Mouse (Mus musculus) hindbrain, embryonic 11.5 days (tissue): Measurements from ENCODE around the gene Kcnmb4. TPM values are rescaled to one million over a fixed set of nuclear protein-coding genes. Genes with fewer than 3 reads are reported as not detected.

ENCODE experiments used
- ATAC-seq: fragments of 200-750 bp; cut with Nextera tagmentation; 2 replicates; pipeline ENCODE4 v1.8.0; 2017; ENCODE audit warnings: mild to moderate bottlenecking, moderate TSS enrichment, moderate library complexity; ENCODE audit not compliant: low FRiP score
- DNase-seq: peaks from one replicate; pipeline ENCODE4 v3.0.0-alpha.2; 2015; ENCODE audit warnings: low spot score
- H3K27ac ChIP-seq: fragments of 300-500 bp; sonication (generic); 2 replicates; pipeline ENCODE4 v1.5.1; 2014; ENCODE audit warnings: mild to moderate bottlenecking, low read depth, low read length
- H3K27me3 ChIP-seq: fragments of 300-500 bp; sonication (generic); 2 replicates; pipeline ENCODE4 v1.6.1; 2014; ENCODE audit warnings: mild to moderate bottlenecking, low read length, moderate library complexity, mixed read lengths; ENCODE audit not compliant: control insufficient read depth, insufficient read depth
- H3K36me3 ChIP-seq: fragments of 300-500 bp; sonication (generic); 2 replicates; pipeline ENCODE4 v1.6.1; 2014; ENCODE audit warnings: mild to moderate bottlenecking, low read length, moderate library complexity, mixed read lengths; ENCODE audit not compliant: control insufficient read depth, insufficient read depth
- H3K4me1 ChIP-seq: fragments of 300-500 bp; sonication (generic); replicated peaks from 2 replicates; pipeline ENCODE4 v1.6.1; 2014; ENCODE audit warnings: low read length, mixed read lengths; ENCODE audit not compliant: control insufficient read depth, insufficient read depth
- H3K4me2 ChIP-seq: fragments of 300-500 bp; sonication (generic); replicated peaks from 2 replicates; pipeline ENCODE4 v1.6.1; 2014; ENCODE audit warnings: mild to moderate bottlenecking, low read depth, low read length
- H3K4me3 ChIP-seq: fragments of 300-500 bp; sonication (generic); 2 replicates; pipeline ENCODE4 v1.5.1; 2014; ENCODE audit warnings: low read depth, low read length
- H3K9ac ChIP-seq: fragments of 300-500 bp; sonication (generic); 2 replicates; pipeline ENCODE4 v1.6.1; 2014; ENCODE audit warnings: low read depth, low read length
- H3K9me3 ChIP-seq: fragments of 300-500 bp; sonication (generic); 2 replicates; pipeline ENCODE4 v1.6.1; 2016; ENCODE audit warnings: low read length; ENCODE audit not compliant: control insufficient read depth
- WGBS: fragments of 180-500 bp; shearing (Covaris S2); extraction: QIAGEN DNeasy Blood & Tissue Kit; methylation state at CpG from one replicate; pipeline ENCODE4 v1.1.7; 2014; 5-methylcytosine and 5-hydroxymethylcytosine counted together
- polyA plus RNA-seq: library from polyadenylated mRNA; unstranded; fragments of >200 nt; fragmentation: Nextera tagmentation; extraction: Ambion mirVana; gene quantifications from 2 replicates; pipeline ENCODE4 v1.2.1, GENCODE M21; 2014

Kcnmb4 gene
- polyA plus RNA-seq, 1 experiment from 2014 or later: 17.0 TPM

- no peak overlapping the region for H3K27ac ChIP-seq
- no peak overlapping the region for H3K9ac ChIP-seq
- H3K36me3 ChIP-seq: no peaks in the 10 kb centered on the region
- no peak for ATAC-seq
- no peak overlapping the region for H3K4me3 ChIP-seq
- no peaks in the 10 kb centered on the region for H3K27me3 ChIP-seq
- H3K4me2 ChIP-seq: no peak overlapping the region
- DNase-seq: no peak
- H3K9me3 ChIP-seq: no peaks in the 10 kb centered on the region
- 90% methylated on average over 6 of the region's 6 CpGs for WGBS
- H3K4me1 ChIP-seq: no peaks in the 10 kb centered on the region
Measured at GRCm38 (mm10) chr10:116402742-116403425, 70.8 kb downstream of the Kcnmb4 start.

GRCm38 (mm10) chr10:116397973-116398372 is 75.7 kb downstream of the Kcnmb4 start:
- no peak overlapping the region for H3K4me3 ChIP-seq
- no peak for DNase-seq
- 61% methylated on average over 12 of the region's 12 CpGs for WGBS

GRCm38 (mm10) chr10:116397573-116397972 is 76.1 kb downstream of the Kcnmb4 start:
- Histone ChIP-seq H3K4me3 (no peak overlapping the region), H3K27me3 (no peaks in the 10 kb centered on the region), H3K27ac (no peak overlapping the region), H3K36me3 (no peaks in the 10 kb centered on the region), H3K4me1 (no peaks in the 10 kb centered on the region), H3K4me2 (peak overlapping the region; percentile 35), H3K9me3 (no peaks in the 10 kb centered on the region), H3K9ac (no peak overlapping the region)
- DNase-seq (peak; percentile 29), ATAC-seq (no peak)
- WGBS: 31% methylated on average over 14 of the region's 14 CpGs

More at GRCm38 (mm10) chr10:116397973-116398372, 75.7 kb downstream of the Kcnmb4 start:
- Histone ChIP-seq H3K36me3 (no peaks in the 10 kb centered on the region), H3K4me2 (peak overlapping the region; percentile 35), H3K27me3 (no peaks in the 10 kb centered on the region), H3K9ac (no peak overlapping the region), H3K4me1 (no peaks in the 10 kb centered on the region), H3K27ac (no peak overlapping the region), H3K9me3 (no peaks in the 10 kb centered on the region)
- ATAC-seq: no peak

- no peak overlapping the region for H3K9ac ChIP-seq
- ATAC-seq: no peak
- H3K27me3 ChIP-seq: no peaks in the 10 kb centered on the region
- no peaks in the 10 kb centered on the region for H3K9me3 ChIP-seq
- no peak overlapping the region for H3K4me3 ChIP-seq
- no peaks in the 10 kb centered on the region for H3K36me3 ChIP-seq
- 88% methylated on average over 13 of the region's 13 CpGs for WGBS
- H3K27ac ChIP-seq: no peak overlapping the region
- H3K4me2 ChIP-seq: no peak overlapping the region
- no peaks in the 10 kb centered on the region for H3K4me1 ChIP-seq
- no peak for DNase-seq
Measured at GRCm38 (mm10) chr10:116396966-116397365, 76.7 kb downstream of the Kcnmb4 start.

- Histone ChIP-seq H3K4me2 (no peak overlapping the region), H3K27ac (no peak overlapping the region), H3K9me3 (no peaks in the 10 kb centered on the region), H3K36me3 (no peaks in the 10 kb centered on the region), H3K9ac (no peak overlapping the region), H3K4me3 (no peak overlapping the region), H3K27me3 (no peaks in the 10 kb centered on the region), H3K4me1 (no peaks in the 10 kb centered on the region)
- 84% methylated on average over 5 of the region's 5 CpGs for WGBS
- no peak for DNase-seq
- no peak for ATAC-seq
Measured at GRCm38 (mm10) chr10:116396279-116396678, 77.4 kb downstream of the Kcnmb4 start.

GRCm38 (mm10) chr10:116394585-116394984 is 79.1 kb downstream of the Kcnmb4 start:
- Histone ChIP-seq H3K4me3 (no peak overlapping the region), H3K4me2 (no peak overlapping the region), H3K9ac (no peak overlapping the region), H3K27me3 (no peaks in the 10 kb centered on the region), H3K4me1 (no peaks in the 10 kb centered on the region), H3K27ac (no peak overlapping the region), H3K9me3 (no peaks in the 10 kb centered on the region), H3K36me3 (no peaks in the 10 kb centered on the region)
- WGBS: 35% methylated on average over 4 of the region's 4 CpGs
- DNase-seq (no peak), ATAC-seq (no peak)

- Histone ChIP-seq H3K4me2 (no peak overlapping the region), H3K27ac (no peak overlapping the region), H3K9me3 (no peaks in the 10 kb centered on the region), H3K36me3 (no peaks in the 10 kb centered on the region), H3K27me3 (no peaks in the 10 kb centered on the region), H3K4me3 (no peak overlapping the region), H3K9ac (no peak overlapping the region), H3K4me1 (peaks cover 1% of the 10 kb centered on the region; the same call in 1 of the 2 replicates)
- DNase-seq: no peak
- no peak for ATAC-seq
- WGBS: 88% methylated on average over 9 of the region's 9 CpGs
Measured at GRCm38 (mm10) chr10:116393790-116394475, 79.7 kb downstream of the Kcnmb4 start.

GRCm38 (mm10) chr10:116388840-116389239 is 84.8 kb downstream of the Kcnmb4 start:
- Histone ChIP-seq H3K9ac (no peak overlapping the region), H3K4me1 (peaks cover 2% of the 10 kb centered on the region; the same call in 1 of the 2 replicates), H3K4me3 (no peak overlapping the region), H3K36me3 (no peaks in the 10 kb centered on the region), H3K27ac (no peak overlapping the region), H3K27me3 (no peaks in the 10 kb centered on the region), H3K9me3 (no peaks in the 10 kb centered on the region), H3K4me2 (no peak overlapping the region)
- ATAC-seq (no peak), DNase-seq (peak; percentile 21)
- 33% methylated on average over 6 of the region's 6 CpGs for WGBS
